Mouse (Mus musculus): ENCODE measurements around the gene Bco2.

GRCm38 (mm10) chr9:50522574-50522973, 32.4 kb downstream of the Bco2 start:
- TF ChIP-seq CTCF (IDR thresholded peaks at IDR 0.05; ENCODE audit: insufficient read depth, low read length): no peak
- no peak for TF ChIP-seq POLR2A (IDR thresholded peaks at IDR 0.05; ENCODE audit: borderline replicate concordance, extremely low read depth, low read depth, low read length)
